Mouse (Mus musculus): Measurements from ENCODE around the gene Zfp622. TPM values are rescaled to one million over a fixed set of nuclear protein-coding genes. Genes with fewer than 3 reads are reported as not detected.

Gene Zfp622
- total and polyA plus RNA-seq, 3 experiments = 65.6 to 146 (median 84.3) TPM

- DNase-seq (ENCODE audit: extremely low read depth) = no peak
- in situ Hi-C loops (cut with MboI; ENCODE audit: low pct_ligation_motif_present, low pct_unique_long_range_greater_than_20kb, low sequenced_read_pairs) (loop anchor here (5.0 kb wide), 1 partner anchor 149 kb away; no protein-coding TSS in a partner anchor), dilution Hi-C loops (cut with MboI; ENCODE audit: extremely low pct_ligation_motif_present, extremely low pct_unique_long_range_greater_than_20kb, low sequenced_read_pairs) (no loop called here)
- no peaks in the 10 kb centered on the region for H3K36me3 ChIP-seq (replicated peaks in 1 of 2; ENCODE audit: control insufficient read depth in 1 of 2, insufficient read depth in 1 of 2, low read length in 1 of 2)
- no peaks in the 10 kb centered on the region for H3K27me3 ChIP-seq (replicated peaks)
- H3K9ac ChIP-seq (ENCODE audit: insufficient read depth, low read depth) = no peak overlapping the region
- H3K4me2 ChIP-seq (ENCODE audit: insufficient read depth, low read depth, poor library complexity, severe bottlenecking) = no peak overlapping the region
- peaks cover 6 to 27% of the 10 kb centered on the region in 2 experiments for H3K4me1 ChIP-seq (ENCODE audit: control insufficient read depth in 1 of 2, insufficient read depth in 2 of 2)
- H3K79me2 ChIP-seq (replicated peaks; ENCODE audit: control insufficient read depth, extremely low read depth, insufficient read depth, poor library complexity, severe bottlenecking) = no peaks in the 10 kb centered on the region
- H3K27ac ChIP-seq (ENCODE audit: insufficient read depth, low read depth) = no peak overlapping the region
- no peak overlapping the region for H3K4me3 ChIP-seq (replicated peaks in 1 of 3; ENCODE audit: low read depth in 2 of 3, low read length in 2 of 3, poor library complexity in 1 of 3)
- no peak for TF ChIP-seq CTCF (conservative IDR thresholded peaks at IDR 0.05 in 1 of 2, IDR thresholded peaks at IDR 0.05 in 1 of 2; ENCODE audit: low read depth in 2 of 2, low read length in 2 of 2)
- no peak for TF ChIP-seq IRF4 (IDR thresholded peaks at IDR 0.05; ENCODE audit: low read depth, low read length)
- TF ChIP-seq CHD2 (IDR thresholded peaks at IDR 0.05; ENCODE audit: low read length) = no peak
- no peak for TF ChIP-seq POLR2AphosphoS2 (IDR thresholded peaks at IDR 0.05; ENCODE audit: low read depth, low read length)
- TF ChIP-seq JUND (conservative IDR thresholded peaks at IDR 0.05; ENCODE audit: low read depth, low read length) = no peak
- TF ChIP-seq JUN (IDR thresholded peaks at IDR 0.05; ENCODE audit: insufficient read depth, low read depth, low read length) = no peak
- TF ChIP-seq SIN3A (IDR thresholded peaks at IDR 0.05; ENCODE audit: low read length) = no peak
- TF ChIP-seq EP300 (IDR thresholded peaks at IDR 0.05; ENCODE audit: low read length) = no peak
- TF ChIP-seq MYC (IDR thresholded peaks at IDR 0.05; ENCODE audit: low read depth, low read length) = no peak
- no peak for TF ChIP-seq NRF1 (IDR thresholded peaks at IDR 0.05; ENCODE audit: low read depth, low read length)
- no peak for TF ChIP-seq BHLHE40 (IDR thresholded peaks at IDR 0.05; ENCODE audit: low read depth, low read length)
- TF ChIP-seq ZNF384 (IDR thresholded peaks at IDR 0.05; ENCODE audit: low read depth, low read length) = no peak
- no peaks in the 10 kb centered on the region for H3K9me3 ChIP-seq (replicated peaks; ENCODE audit: low read length)
Observed at GRCm38 (mm10) chr15:25956001-25956400, 28.2 kb upstream of the Zfp622 start.

DNA sequence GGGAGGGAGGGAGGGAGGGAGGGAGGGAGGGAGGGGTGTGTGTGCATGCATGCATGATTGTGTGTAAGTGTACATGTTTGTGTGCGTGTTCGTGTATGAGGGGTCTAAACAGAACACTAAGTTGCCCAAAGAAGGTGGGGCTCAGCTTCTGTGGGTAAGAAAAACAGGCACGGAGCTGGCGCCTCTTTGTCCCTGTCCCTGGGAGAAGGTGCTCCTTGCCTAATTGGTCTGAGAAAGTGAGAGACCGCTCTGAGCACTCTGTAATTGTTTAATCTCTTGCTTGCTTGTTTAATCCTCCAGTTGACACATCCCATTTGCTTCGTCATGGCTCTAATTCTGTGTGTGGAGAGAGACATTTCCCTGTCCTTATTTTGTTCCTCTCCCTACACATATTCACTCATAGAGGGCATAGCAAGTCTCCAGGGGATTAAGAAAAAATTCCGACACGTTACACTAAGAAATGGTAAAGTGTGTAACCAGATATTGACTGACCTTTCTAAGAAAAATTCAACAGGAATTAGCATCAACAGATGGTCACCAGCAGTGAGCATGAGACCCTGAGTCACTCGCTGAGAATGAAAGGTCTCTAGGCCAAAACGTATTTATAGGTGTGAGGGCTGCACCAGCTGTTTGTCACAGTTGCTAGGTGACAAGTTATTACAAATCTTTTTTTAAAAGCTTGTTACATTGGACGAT lies 27.6 kb upstream of the Zfp622 start:
- H3K4me1 ChIP-seq (ENCODE audit: control insufficient read depth in 1 of 2, insufficient read depth in 2 of 2) = peaks cover 6 to 27% of the 10 kb centered on the region in 2 experiments
- no peak overlapping the region for H3K4me2 ChIP-seq (ENCODE audit: insufficient read depth, low read depth, poor library complexity, severe bottlenecking)
- no peaks in the 10 kb centered on the region for H3K27me3 ChIP-seq (replicated peaks)
- H3K4me3 ChIP-seq (replicated peaks in 1 of 3; ENCODE audit: low read depth in 2 of 3, low read length in 2 of 3, poor library complexity in 1 of 3) = no peak overlapping the region
- H3K9me3 ChIP-seq (replicated peaks; ENCODE audit: low read length) = no peaks in the 10 kb centered on the region
- no peak overlapping the region for H3K9ac ChIP-seq (ENCODE audit: insufficient read depth, low read depth)
- H3K27ac ChIP-seq (ENCODE audit: insufficient read depth, low read depth) = no peak overlapping the region
- dilution Hi-C loops (cut with MboI; ENCODE audit: extremely low pct_ligation_motif_present, extremely low pct_unique_long_range_greater_than_20kb, low sequenced_read_pairs) = no loop called here
- in situ Hi-C loops (cut with MboI; ENCODE audit: low pct_ligation_motif_present, low pct_unique_long_range_greater_than_20kb, low sequenced_read_pairs) = loop anchor here (5.0 kb wide), 1 partner anchor 149 kb away; no protein-coding TSS in a partner anchor
- H3K79me2 ChIP-seq (replicated peaks; ENCODE audit: control insufficient read depth, extremely low read depth, insufficient read depth, poor library complexity, severe bottlenecking) = no peaks in the 10 kb centered on the region
- peak; percentile 38; the same call in 1 of the 2 replicates for TF ChIP-seq BHLHE40 (IDR thresholded peaks at IDR 0.05; ENCODE audit: low read depth, low read length)
- TF ChIP-seq CHD2 (IDR thresholded peaks at IDR 0.05; ENCODE audit: low read length) = no peak
- TF ChIP-seq E2F4 (IDR thresholded peaks at IDR 0.05; ENCODE audit: insufficient replicate concordance, low read depth, low read length) = no peak
- TF ChIP-seq ELF1 (IDR thresholded peaks at IDR 0.05; ENCODE audit: low read depth, low read length) = no peak
- no peak for TF ChIP-seq GABPA (IDR thresholded peaks at IDR 0.05; ENCODE audit: insufficient replicate concordance, low read depth, low read length)
- TF ChIP-seq ETS1 (conservative IDR thresholded peaks at IDR 0.05; ENCODE audit: low read depth, low read length) = peak; percentile 45; the same call in 1 of the 2 replicates
- TF ChIP-seq UBTF (IDR thresholded peaks at IDR 0.05; ENCODE audit: low read depth, low read length) = no peak
- H3K36me3 ChIP-seq (replicated peaks in 1 of 2; ENCODE audit: control insufficient read depth in 1 of 2, insufficient read depth in 1 of 2, low read length in 1 of 2) = no peaks in the 10 kb centered on the region
- no peak for DNase-seq (ENCODE audit: extremely low read depth)
